Mouse (Mus musculus) heart, postnatal 36 days (tissue): ENCODE results near the gene Irf2bpl. TPM values are rescaled to one million over a fixed set of nuclear protein-coding genes. Genes with fewer than 3 reads are reported as not detected.

Experiments
- DNase-seq, 2 experiments: peaks; one replicate each; pipeline ENCODE4 v3.0.0; 2021 to 2022
- intact Hi-C: fragments of 180-260 bp; cut with DNase I; formaldehyde crosslinking; loops from one replicate; pipeline ENCODE4 v1.15.1; 2025
- total RNA-seq, 2 experiments: library from RNA; stranded (reverse); gene quantifications; 2 replicates each; pipeline ENCODE4 v1.2.3; 2021

Irf2bpl gene
- 10 to 100 TPM; 36.1 to 37.0 TPM for total RNA-seq

DNA sequence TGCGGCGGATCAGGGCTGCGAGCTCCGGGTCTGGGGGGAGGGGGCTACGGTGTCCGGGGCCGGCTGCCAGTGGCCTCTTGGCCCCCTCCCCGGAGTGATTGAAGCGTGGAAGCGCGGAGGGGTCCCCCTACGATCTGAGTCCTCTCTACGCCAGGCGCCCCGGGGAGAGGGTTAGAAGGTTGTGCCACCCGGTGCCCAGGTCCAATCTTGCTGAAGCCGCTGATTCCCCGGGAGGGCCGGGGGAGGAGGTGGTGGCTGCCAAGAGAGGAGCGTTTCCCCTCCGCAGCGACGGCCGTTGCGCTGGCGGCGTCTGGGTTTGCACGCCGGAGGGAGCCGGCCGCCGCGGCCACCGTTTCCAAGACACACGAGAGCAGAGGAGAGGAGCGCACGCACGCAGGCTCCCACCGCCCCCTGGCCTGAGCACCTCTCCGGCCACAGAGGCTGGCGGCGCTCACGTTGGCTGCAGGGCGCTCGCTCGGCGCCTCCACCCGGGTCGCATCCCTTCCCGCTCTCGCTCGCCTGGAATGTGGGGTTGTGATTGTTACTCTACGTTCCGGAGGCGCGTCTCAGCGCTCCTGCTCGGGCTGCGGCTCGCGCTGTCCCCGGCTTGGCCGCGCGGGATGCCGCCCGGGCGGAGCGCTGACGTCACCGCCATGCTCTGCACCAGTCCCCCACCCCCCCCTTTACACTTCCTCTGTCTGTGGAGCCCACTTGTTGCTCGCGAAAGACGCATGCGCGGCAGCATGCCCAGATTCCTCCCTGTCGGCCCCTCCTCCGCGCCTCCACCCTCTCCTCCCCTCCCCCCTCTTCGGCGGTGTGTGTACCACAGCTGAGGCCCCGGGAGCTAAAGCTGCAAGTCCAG, at the start of gene Irf2bpl:
Gene Irf2bpl (minus strand): TSS at position 602 of the 862 bp plus-strand sequence.
- intact Hi-C loops = loop anchor here (1.0 kb wide), 2 partner anchors 48 to 83 kb away; no protein-coding TSS in a partner anchor

GRCm38 (mm10) chr12:86932575-86932952, 48.0 kb upstream of the Irf2bpl start:
- intact Hi-C loops = no loop called here
- DNase-seq = peak in 1 of 2 experiments; percentile 65

More for the DNA sequence above, at the start of gene Irf2bpl:
- peak; percentile 99 for DNase-seq

- intact Hi-C loops = no loop called here
- peak; percentile 81 to 88 for DNase-seq
Measured at GRCm38 (mm10) chr12:86931919-86932574, 47.4 kb upstream of the Irf2bpl start.

GRCm38 (mm10) chr12:86930934-86931729, 46.5 kb upstream of the Irf2bpl start:
- peak in 1 of 2 experiments; percentile 46 for DNase-seq
- intact Hi-C loops = no loop called here

GRCm38 (mm10) chr12:86923837-86924236, 39.2 kb upstream of the Irf2bpl start:
- intact Hi-C loops = loop anchor here (1.0 to 5.0 kb wide), 6 partner anchors 17 to 152 kb away; no protein-coding TSS in a partner anchor
- DNase-seq = peak; percentile 84 to 88

DNA sequence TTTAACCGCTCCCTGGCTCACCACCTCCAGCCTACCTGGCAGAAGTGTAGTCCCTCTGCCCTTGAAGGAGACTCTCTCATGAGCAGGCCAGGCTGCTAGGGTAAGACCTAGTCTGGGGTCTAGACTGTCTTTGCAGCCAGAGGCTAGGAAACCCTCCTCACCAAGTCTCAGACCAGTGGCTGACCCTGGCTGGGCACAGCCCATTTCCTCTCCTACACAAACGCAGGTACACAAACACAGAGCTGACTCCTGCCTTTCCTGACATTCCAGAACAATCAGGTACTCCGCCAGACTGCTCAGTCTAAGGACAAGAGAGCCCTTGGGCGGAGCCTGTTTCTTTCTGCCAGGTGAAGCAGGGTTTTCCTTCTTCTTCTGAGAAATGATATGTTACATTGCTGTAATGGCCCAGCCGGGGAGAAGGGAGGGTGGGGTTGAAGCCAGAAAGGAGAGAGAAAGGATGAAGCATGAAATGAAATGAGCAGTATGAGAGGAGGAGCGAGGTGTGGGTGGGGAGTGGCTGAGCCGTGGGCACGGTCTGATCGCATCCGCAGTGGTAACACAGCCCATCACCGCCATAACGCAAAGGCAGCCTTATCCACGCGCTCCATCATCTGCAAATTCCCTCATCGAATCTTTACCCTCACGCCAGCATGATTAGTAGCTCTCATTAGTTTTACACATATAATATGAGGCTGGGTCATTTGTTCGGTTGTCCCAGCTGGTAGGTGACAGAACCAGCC, 34.6 kb upstream of the Irf2bpl start:
- intact Hi-C loops = no loop called here
- no peak for DNase-seq

GRCm38 (mm10) chr12:86918361-86918967, 33.9 kb upstream of the Irf2bpl start:
- intact Hi-C loops = no loop called here
- DNase-seq = peak in 1 of 2 experiments; percentile 43

DNA sequence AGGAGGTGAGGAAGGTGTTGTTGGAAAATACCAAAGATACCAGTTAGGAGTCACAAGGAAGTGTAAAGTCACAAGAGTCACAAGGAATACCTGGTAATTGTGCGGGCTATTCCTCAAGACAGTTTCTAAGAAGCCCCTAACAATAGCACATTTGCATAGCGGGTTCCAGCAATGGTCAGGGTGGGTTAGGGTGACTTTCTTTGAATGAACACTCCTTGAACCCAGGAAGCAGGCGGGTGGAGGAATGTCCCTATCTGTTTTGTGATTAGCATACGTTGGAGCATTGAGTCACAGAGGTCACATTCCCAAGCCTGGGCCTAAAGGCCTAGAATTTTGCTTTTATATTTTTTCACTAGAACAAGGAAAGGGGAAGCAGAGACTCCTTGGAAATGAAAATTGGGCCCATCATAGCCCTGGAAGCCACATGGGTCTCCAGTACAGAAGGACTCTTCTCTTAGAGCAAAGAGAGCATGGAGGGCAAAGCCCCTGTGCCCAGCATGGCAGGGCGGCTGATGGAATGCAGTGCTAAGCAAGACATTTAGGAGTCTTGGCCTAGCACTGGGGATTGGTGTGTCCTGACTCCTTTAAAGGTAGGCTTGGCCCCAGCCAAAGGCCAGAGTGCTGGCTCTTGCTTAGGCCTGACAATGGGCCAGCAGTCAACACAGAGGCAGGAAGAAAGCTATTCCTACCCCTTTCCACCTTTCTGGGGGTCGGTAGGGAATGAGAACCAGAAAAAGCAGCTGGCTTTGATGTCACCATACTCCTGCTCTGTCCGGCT, 32.4 kb upstream of the Irf2bpl start:
- intact Hi-C loops = no loop called here
- no peak for DNase-seq

DNA sequence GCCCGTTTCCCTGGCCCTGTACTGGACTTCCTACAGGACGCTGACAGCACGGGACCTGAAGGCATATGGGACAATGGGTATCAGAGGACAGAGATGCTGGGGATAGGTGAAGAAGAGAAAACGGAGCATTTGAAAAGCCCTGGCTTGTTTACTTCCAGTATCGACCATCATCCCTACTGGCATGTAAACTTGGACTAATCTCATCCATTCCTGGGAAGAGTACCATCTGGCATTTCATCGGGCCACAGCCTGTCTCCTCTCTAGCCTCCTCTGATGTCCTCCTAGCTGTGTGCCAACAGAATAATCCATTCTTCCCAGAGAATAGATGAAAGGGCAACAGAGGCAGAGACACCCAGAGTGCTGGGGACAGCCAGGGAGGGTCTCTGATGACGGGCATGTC, 31.0 kb upstream of the Irf2bpl start:
- no peak for DNase-seq
- intact Hi-C loops = no loop called here

- intact Hi-C loops = no loop called here
- DNase-seq = no peak
Measured at GRCm38 (mm10) chr12:86914756-86915155, 30.2 kb upstream of the Irf2bpl start.

DNA sequence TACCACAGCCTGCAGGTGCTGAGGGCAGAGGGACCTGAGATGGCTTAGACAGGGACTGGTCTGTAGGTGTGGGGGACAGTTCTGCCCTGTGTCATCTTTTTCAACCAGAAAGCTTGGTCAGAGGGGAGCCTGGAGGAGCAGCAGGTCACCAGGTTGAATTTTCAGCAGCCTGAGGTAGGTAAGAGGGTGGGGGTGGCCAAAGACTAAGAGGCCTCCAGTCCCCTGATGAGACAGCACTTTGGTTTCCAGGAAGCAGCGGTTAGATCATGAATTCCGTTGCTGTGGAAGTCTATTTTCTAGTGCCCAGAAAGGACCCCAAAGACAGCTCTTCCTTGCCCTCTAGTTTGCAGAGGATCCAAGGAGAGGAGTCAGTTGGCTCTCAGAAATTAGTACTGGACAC, 29.8 kb upstream of the Irf2bpl start:
- intact Hi-C loops = no loop called here
- no peak for DNase-seq

DNA sequence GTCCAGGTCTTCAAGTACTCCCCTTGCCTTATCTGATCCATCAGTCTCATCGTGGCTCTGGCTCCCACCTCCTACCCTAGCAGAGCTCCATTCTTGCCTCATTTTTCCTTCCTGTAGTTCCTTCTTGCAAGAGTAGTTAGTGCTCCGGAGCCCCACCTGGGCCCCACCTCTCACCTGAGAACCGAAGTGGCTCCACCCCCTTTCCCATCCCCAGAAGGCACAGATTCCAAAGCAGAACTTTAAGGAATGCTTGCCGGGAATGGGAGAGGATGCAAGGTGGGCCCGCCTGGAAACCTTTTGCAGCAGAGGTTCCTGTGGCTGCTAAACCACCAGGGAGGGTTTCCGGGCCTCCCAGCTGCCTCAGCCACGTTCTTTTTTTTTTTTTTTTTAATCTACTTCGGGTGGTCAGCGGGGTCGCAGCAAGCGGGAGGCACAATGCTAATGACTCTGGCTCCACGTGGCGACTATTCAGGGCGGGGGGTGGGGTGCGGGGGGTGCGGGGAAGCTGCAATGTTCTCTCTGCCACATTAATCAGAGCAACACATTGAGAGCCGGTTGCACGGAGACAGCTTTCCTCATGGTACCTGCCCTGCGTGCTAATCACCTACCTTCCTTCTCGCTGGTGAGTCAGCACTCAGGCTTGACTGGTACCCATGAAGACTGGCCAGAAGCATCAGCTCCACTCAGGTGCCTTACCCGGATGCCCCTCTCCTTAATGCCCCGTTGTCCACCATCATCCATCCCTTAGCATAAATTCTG, 27.9 kb upstream of the Irf2bpl start:
- no peak for DNase-seq

GRCm38 (mm10) chr12:86911482-86911931, 26.9 kb upstream of the Irf2bpl start:
- no peak for DNase-seq

More for the DNA sequence above, 27.9 kb upstream of the Irf2bpl start:
- intact Hi-C loops = no loop called here

GRCm38 (mm10) chr12:86906395-86906794, 21.8 kb upstream of the Irf2bpl start:
- intact Hi-C loops = loop anchor here (1.0 to 2.0 kb wide), 4 partner anchors 16 to 136 kb away; no protein-coding TSS in a partner anchor
- DNase-seq = peak; percentile 88 to 92

More at GRCm38 (mm10) chr12:86911482-86911931, 26.9 kb upstream of the Irf2bpl start:
- intact Hi-C loops = no loop called here

DNA sequence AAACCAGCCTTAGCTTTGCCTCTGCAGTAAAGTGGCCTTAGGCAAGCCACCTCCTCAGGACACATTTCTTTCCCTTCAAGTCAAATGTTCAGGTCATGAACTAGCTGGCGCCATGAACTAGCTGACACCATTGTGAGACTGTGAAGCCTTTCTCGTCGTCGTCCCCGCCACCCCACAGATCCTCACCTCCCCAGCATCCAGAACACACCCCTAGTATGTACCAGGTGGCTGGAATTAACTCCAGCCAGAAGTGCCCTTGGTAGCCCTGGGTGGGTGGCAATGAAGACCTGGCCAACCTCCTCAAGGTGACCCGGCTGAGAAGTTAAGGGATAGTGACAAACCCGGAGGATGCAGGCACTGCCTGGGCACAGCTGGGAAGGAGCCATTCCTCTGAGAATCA, 21.3 kb upstream of the Irf2bpl start:
- DNase-seq = no peak
- intact Hi-C loops = loop anchor here (1.0 to 2.0 kb wide), 5 partner anchors 17 to 136 kb away; no protein-coding TSS in a partner anchor

DNA sequence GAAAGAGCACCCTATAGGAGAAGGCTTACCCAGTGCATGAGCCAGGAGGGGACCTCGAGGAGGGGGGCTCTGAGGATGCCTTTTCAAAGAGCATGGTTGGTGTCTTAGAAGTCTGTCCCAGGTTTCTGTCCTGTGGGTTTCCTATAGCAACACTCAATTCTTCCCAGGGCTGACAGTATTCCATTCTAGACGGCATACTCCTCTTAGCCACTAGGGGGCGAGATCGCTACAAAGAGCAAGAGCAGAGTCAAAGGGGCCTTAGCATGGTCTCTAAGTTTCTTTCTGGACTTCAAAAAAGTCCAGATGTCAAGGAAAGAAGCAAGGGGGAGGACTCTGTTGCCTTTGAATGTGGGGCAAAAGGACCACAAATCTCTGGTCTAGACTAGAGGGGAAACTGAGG, 20.6 kb upstream of the Irf2bpl start:
- intact Hi-C loops = loop anchor here (2.0 kb wide), 1 partner anchor 16 kb away; no protein-coding TSS in a partner anchor
- peak in 1 of 2 experiments; percentile 67 for DNase-seq
